Mouse (Mus musculus): ENCODE results near the gene Acsf3.

- no peak for TF ChIP-seq CTCF (IDR thresholded peaks at IDR 0.05; ENCODE audit: control insufficient read depth, insufficient read depth, insufficient replicate concordance, low read depth, low read length)
- TF ChIP-seq POLR2A (IDR thresholded peaks at IDR 0.05; ENCODE audit: control insufficient read depth, low read depth, low read length) = no peak
Measured at GRCm38 (mm10) chr8:122829396-122829795, 54.1 kb downstream of the Acsf3 start.

All from testis, adult 2 months (tissue).